Mouse (Mus musculus) ovary, postnatal 10 days (tissue): ENCODE results near the gene Olfr530.

ENCODE experiments used
- DNase-seq: peaks from one replicate; pipeline ENCODE4 v3.0.0; 2022; ENCODE audit warnings: low spot score

The Olfr530 gene

DNA sequence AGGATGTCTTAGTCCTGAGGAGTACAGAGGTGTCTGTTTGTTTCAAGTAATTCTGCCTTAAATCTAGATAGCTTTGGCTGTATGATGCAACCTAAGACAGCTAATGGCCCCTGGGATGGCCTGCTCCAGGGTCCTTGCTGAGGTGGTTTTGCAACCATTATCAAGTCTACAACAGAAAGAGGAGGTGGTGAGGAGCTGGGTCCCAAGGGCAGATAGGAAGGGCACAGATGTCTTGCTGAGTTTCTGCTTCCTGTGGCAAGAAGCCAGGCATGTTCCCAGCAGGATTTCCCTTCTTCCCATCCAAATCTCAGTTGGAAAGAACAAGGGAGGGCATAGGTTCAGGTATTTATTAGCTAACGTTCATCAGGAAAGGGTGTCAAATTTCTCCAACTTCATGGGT lies at the start of gene Olfr530:
Gene Olfr530 (minus strand): TSS at position 101 of the 400 bp plus-strand sequence.
- DNase-seq: no peak

DNA sequence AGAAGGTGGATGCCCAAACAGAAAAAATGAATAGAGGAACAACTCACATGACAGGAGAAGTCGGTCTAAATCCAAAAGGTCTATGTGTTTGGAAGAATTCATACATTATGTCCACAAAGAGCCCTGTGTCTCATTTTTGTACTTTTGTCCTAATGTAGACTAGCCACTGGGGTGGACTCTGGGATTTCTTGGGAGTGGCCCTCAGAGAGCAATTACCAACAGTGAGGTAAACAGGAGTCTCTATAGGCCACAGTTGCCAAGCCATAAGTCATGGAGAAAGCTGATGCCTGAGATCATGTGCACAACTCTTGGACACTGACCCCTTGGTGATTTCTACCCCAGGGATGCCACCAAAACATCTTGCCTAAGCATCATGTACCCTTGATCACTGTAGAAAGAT lies 45.4 kb upstream of the Olfr530 start, which contains the start of gene Olfr532:
Gene Olfr532 (minus strand): TSS at position 101 of the 400 bp plus-strand sequence.
- DNase-seq: no peak

GRCm38 (mm10) chr7:140402818-140403217 lies 26.7 kb upstream of the Olfr530 start, which contains the start of gene Olfr531:
Olfr531 (minus strand) TSS chr7:140402918.
- DNase-seq: no peak

DNA sequence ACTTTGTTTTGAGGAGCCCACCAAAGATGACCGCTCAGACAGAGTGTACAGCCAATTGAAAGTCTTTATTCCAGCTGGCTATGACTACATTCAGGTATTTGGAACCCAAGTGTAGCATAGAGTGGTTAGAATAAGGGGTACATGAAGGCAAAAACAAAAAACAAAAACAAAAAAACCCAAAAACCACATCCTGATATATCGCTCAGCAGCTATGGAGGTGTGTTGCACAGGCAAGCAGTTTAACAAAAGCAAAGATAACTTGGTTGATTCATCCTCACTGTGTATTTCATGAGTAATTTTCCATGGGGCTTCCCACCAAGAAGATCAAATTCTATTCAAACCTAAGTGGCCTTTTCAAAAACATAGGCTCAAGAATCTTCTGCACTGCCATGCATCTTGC lies 780 bp upstream of the Olfr530 start:
- DNase-seq: no peak

DNA sequence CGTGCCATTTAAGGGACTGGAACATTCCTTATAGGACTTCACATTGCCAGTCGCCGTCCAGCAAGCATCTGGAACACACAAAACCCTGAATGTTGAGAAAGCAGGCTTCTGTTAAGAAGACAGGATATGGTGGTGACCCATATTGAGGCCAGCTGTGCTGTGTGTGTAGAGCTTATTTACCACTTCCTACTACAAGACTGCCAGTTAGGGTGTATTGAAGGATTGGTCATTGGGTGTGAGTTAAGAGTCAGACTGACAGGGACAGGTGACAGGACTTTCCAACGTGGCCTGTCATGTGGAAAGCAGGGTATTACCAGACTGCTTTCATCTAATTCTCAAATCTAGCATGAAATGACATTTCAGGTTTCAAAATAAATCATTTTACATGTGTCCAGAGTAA lies 1.8 kb downstream of the Olfr530 start:
- no peak for DNase-seq

DNA sequence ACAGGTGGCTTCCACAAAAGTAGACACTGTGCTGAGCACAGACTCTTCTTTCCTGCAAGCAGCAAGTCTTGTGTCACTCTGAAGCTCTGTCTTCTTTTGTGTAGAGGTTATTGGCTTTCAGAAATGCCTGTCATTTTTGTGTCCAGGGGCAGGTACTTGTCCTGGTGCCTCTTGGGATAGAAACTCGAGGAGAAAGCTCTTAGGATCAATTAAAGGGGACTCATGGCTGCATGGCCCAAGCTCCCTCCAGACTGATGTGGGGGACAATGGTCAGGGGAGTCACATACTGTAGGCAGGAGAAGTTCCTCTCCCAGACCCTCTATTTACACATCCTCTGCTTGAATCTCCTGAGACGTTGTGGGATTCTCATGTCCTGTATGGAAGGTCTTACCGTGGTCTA lies 14.6 kb downstream of the Olfr530 start, which contains the start of gene Olfr60:
Gene Olfr60 (minus strand): TSS at position 101 of the 400 bp plus-strand sequence.
- no peak for DNase-seq

- DNase-seq: no peak
Observed at GRCm38 (mm10) chr7:140333717-140334116, 42.4 kb downstream of the Olfr530 start, which contains the start of gene Olfr527. Olfr527 (plus strand) TSS chr7:140334017.

DNA sequence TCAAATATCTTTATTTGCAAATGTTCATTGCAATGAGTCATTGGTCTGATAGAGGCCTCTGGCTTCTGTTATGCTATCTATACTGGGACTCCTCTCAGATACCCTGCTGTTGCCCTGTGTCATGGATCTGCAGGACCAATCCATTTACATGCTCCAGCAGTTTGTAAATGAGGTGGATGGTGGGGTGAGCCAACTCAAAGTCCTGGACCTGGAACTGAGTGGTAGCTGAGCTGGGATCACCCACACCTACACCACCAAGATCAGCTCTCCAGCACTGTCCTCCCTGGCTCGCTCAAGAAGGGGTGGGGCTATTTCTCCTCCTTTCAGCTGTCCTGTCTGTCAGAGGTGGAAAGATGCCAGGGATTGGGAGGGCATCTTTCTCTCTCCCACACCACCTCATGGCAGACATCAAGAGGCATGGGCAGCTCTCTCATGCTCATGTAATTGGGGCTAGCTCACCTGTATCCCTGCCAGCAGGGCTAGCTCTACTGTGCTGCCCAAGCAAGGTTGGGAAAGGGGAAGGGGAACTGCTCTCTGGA lies 46.3 kb downstream of the Olfr530 start:
- DNase-seq: no peak
